Mouse (Mus musculus) forebrain, embryonic 14.5 days (tissue): Measurements from ENCODE around the gene Lamtor1. TPM values are rescaled to one million over a fixed set of nuclear protein-coding genes. Genes with fewer than 3 reads are reported as not detected.
A peak's percentile ranks its signal among the peaks of the same experiment; 100 is the strongest.
"Not testable (repeated sequence)": the region's sequence is repeated elsewhere in the genome, so short reads cannot be mapped to it uniquely, and the experiment has no call there.

Source experiments
- ATAC-seq: fragments of 200-750 bp; cut with Nextera tagmentation; 2 replicates; pipeline ENCODE4 v1.8.0; 2017; ENCODE audit warnings: mild to moderate bottlenecking, moderate library complexity
- DNase-seq: peaks from one replicate; pipeline ENCODE4 v3.0.0-alpha.2; 2015; ENCODE audit warnings: low spot score
- H3K27ac ChIP-seq: fragments of 300-500 bp; sonication (generic); 2 replicates; pipeline ENCODE4 v1.5.1; 2014; ENCODE audit warnings: low read depth, mild to moderate bottlenecking, control low read depth, low read length, moderate library complexity
- H3K27me3 ChIP-seq: fragments of 300-500 bp; sonication (generic); replicated peaks from 2 replicates; pipeline ENCODE4 v1.6.1; 2014; ENCODE audit warnings: low read length, control low read depth, mixed read lengths; ENCODE audit not compliant: control insufficient read depth, insufficient read depth
- H3K36me3 ChIP-seq: fragments of 300-500 bp; sonication (generic); 2 replicates; pipeline ENCODE4 v1.6.1; 2014; ENCODE audit warnings: low read length, control low read depth; ENCODE audit not compliant: control insufficient read depth, insufficient read depth
- H3K4me1 ChIP-seq: fragments of 300-500 bp; sonication (generic); 2 replicates; pipeline ENCODE4 v1.6.1; 2014; ENCODE audit warnings: antibody characterized with exemption, low read length, control low read depth; ENCODE audit not compliant: control insufficient read depth, insufficient read depth
- H3K4me2 ChIP-seq: fragments of 300-500 bp; sonication (generic); 2 replicates; pipeline ENCODE4 v1.6.1; 2014; ENCODE audit warnings: mild to moderate bottlenecking, control low read depth, low read length
- H3K4me3 ChIP-seq: fragments of 300-500 bp; sonication (generic); 2 replicates; pipeline ENCODE4 v1.5.1; 2014; ENCODE audit warnings: low read depth, low read length, control low read depth
- H3K9ac ChIP-seq: fragments of 300-500 bp; sonication (generic); 2 replicates; pipeline ENCODE4 v1.6.1; 2014; ENCODE audit warnings: mild to moderate bottlenecking, low read length, control low read depth, moderate library complexity
- H3K9me3 ChIP-seq: fragments of 300-500 bp; sonication (generic); replicated peaks from 2 replicates; pipeline ENCODE4 v1.6.1; 2016; ENCODE audit warnings: low read length, control low read depth, mixed read lengths; ENCODE audit not compliant: control insufficient read depth
- WGBS: fragments of 180-500 bp; shearing (Covaris S2); extraction: QIAGEN DNeasy Blood & Tissue Kit; methylation state at CpG from one replicate; pipeline ENCODE4 v1.1.7; 2014; 5-methylcytosine and 5-hydroxymethylcytosine counted together
- polyA plus RNA-seq: library from polyadenylated mRNA; unstranded; fragments of >200 nt; fragmentation: Nextera tagmentation; extraction: Ambion mirVana; gene quantifications from 2 replicates; pipeline ENCODE4 v1.2.1, GENCODE M21; 2014

Gene Lamtor1
- polyA plus RNA-seq, 1 experiment from 2014 or later, result 201 TPM

DNA sequence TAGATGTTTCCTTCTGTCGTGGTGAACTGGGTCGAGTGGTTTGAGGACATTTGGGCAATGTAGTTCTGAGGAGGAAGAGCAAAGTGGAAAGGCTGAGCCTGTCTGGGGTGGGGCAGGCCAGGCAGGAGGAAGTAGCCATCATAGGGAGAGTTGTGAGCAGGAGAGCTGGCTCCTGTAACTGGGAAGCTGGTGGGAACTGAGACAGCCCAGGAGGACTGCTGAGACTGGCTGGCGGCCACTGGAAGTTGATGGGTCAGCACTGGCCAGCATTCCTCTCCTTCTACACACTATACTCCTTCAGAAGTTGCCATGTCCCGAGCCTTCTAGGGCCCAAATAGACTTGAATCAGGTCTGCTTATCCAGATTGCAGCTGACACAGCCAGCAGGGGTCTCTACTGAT is 2.7 kb downstream of the Lamtor1 start:
- Histone ChIP-seq H3K4me1 (peaks cover 10% of the 10 kb centered on the region), H3K27ac (no peak overlapping the region), H3K27me3 (no peaks in the 10 kb centered on the region), H3K9ac (no peak overlapping the region), H3K9me3 (no peaks in the 10 kb centered on the region), H3K4me3 (no peak overlapping the region), H3K36me3 (peaks cover 38% of the 10 kb centered on the region), H3K4me2 (no peak overlapping the region)
- ATAC-seq (no peak), DNase-seq (no peak)
- WGBS, result 88% methylated on average over 4 of the region's 4 CpGs

DNA sequence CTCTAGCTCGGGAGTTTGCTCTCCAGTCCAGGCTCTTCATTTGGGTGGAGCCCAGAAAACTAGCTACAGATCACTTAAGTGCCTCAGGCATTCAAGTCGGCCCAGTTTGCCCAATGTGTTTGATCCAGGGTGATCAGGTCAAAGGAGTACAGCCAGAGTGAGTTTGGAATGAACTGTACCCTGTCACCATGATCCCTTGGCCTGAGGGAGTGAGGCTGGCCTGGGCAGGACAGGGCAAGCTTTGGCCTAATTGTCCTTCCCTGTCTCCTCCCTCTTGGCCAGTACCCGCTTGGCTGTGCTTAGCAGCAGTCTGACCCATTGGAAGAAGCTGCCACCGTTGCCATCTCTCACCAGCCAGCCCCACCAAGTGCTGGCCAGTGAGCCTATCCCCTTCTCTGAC is 4.4 kb downstream of the Lamtor1 start:
- Histone ChIP-seq H3K9me3 (no peaks in the 10 kb centered on the region), H3K27me3 (no peaks in the 10 kb centered on the region), H3K4me2 (no peak overlapping the region), H3K36me3 (peaks cover 48% of the 10 kb centered on the region), H3K27ac (no peak overlapping the region), H3K4me3 (no peak overlapping the region), H3K9ac (no peak overlapping the region), H3K4me1 (peaks cover 8% of the 10 kb centered on the region)
- DNase-seq (no peak), ATAC-seq (no peak)
- WGBS, result 89% methylated on average over 4 of the region's 4 CpGs

DNA sequence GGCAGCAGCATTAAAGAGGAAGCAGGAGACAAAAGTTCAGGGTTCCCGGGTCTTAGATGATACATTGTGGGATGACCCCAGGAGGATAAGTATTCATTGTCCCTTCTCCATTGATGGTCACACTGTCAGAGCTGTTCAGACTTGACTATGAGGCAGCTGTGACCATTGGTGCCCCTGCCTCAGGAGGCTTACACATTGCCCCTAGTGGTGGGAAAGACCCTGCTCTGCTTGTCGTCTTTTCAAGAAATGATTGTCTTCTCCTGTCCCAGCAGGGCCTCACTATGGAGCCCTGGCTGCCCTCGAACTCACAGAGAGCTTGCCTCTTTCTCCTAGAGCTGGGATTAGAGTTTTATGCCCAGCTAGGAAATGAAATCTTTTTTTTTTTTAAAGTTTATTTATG is 6.3 kb downstream of the Lamtor1 start:
- Histone ChIP-seq H3K36me3 (peaks cover 48% of the 10 kb centered on the region), H3K9me3 (no peaks in the 10 kb centered on the region), H3K4me1 (peaks cover 2% of the 10 kb centered on the region; the same call in 1 of the 2 replicates), H3K4me3 (no peak overlapping the region), H3K27ac (no peak overlapping the region), H3K9ac (no peak overlapping the region), H3K27me3 (no peaks in the 10 kb centered on the region), H3K4me2 (no peak overlapping the region)
- DNase-seq (no peak), ATAC-seq (no peak)
- WGBS, result 67% methylated on average over 3 of the region's 3 CpGs

- Histone ChIP-seq H3K36me3 (peaks cover 14% of the 10 kb centered on the region), H3K4me1 (no peaks in the 10 kb centered on the region), H3K9ac (no peak overlapping the region), H3K27ac (no peak overlapping the region), H3K4me2 (no peak overlapping the region), H3K27me3 (no peaks in the 10 kb centered on the region), H3K4me3 (no peak overlapping the region), H3K9me3 (no peaks in the 10 kb centered on the region)
- peak; percentile 80 for DNase-seq
- peak; percentile 81 for ATAC-seq
- 23% methylated on average over 1 of the region's 1 CpGs for WGBS
Observed at GRCm38 (mm10) chr7:101918071-101918470, 12.4 kb downstream of the Lamtor1 start.

DNA sequence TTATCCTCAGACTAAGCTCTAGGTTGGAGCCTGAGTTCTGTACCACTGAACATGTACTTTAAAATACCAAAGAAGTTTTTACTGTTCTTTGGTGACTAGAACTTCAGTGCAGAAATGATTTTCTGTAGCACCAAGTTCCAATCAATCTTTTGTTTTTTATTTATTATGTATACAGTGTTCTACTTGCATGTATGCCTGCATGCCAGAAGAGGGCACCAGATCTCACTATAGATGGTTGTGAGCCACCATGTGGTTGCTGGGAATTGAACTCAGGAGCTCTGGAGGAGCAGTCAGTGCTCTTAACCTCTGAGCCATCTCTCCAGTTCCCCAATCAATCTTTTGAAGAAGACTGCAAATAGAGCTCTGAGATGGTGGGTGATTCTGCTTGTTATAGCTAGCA is 20.2 kb downstream of the Lamtor1 start:
- H3K4me2 ChIP-seq, H3K27me3 ChIP-seq, DNase-seq, H3K27ac ChIP-seq, H3K9ac ChIP-seq, H3K4me3 ChIP-seq, H3K4me1 ChIP-seq, H3K36me3 ChIP-seq, ATAC-seq, H3K9me3 ChIP-seq: not testable (repeated sequence)

- Histone ChIP-seq H3K9ac (no peak overlapping the region), H3K4me2 (no peak overlapping the region), H3K27ac (no peak overlapping the region), H3K9me3 (no peaks in the 10 kb centered on the region), H3K4me1 (peaks cover 3% of the 10 kb centered on the region), H3K27me3 (no peaks in the 10 kb centered on the region), H3K4me3 (no peak overlapping the region), H3K36me3 (no peaks in the 10 kb centered on the region)
- WGBS, result 91% methylated on average over 3 of the region's 3 CpGs
- ATAC-seq (no peak), DNase-seq (no peak)
Observed at GRCm38 (mm10) chr7:101928093-101928492, 22.4 kb downstream of the Lamtor1 start.

DNA sequence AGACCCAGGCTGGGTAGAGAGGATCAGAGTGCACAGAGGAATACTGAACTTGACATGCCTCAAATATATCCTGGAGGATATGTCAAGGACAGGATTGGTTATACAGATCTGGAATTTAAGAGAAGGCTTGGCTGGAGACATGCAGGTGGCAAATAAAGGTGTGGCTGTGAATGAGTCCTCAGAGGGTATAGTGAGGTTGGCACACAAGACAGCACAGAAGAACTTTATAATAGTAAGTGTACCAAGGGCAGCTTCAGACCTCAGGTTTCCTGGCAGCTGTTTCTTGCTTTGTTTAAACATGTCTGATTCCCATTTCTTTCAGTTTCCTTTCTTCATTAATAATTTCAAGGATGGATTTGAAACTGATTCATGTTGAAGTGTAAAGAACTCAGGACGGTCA is 26.8 kb downstream of the Lamtor1 start:
- Histone ChIP-seq H3K4me2 (peak overlapping the region; percentile 80; the same call in 1 of the 2 replicates), H3K4me1 (peaks cover 17% of the 10 kb centered on the region), H3K27ac (no peak overlapping the region), H3K9me3 (no peaks in the 10 kb centered on the region), H3K9ac (no peak overlapping the region), H3K36me3 (no peaks in the 10 kb centered on the region), H3K4me3 (no peak overlapping the region), H3K27me3 (no peaks in the 10 kb centered on the region)
- ATAC-seq, result no peak
- DNase-seq, result no peak
- 95% methylated on average over 1 of the region's 1 CpGs for WGBS

GRCm38 (mm10) chr7:101933300-101933699 is 27.6 kb downstream of the Lamtor1 start:
- H3K27ac ChIP-seq, result 0 out of 2 replicates have a peak overlapping the region, but pooled peaks have one; percentile 49
- peak; percentile 31 for ATAC-seq
- peak overlapping the region; percentile 76 for H3K9ac ChIP-seq
- peak overlapping the region; percentile 80 for H3K4me2 ChIP-seq
- no peaks in the 10 kb centered on the region for H3K36me3 ChIP-seq
- H3K4me1 ChIP-seq, result peaks cover 17% of the 10 kb centered on the region
- no peak for DNase-seq
- no peaks in the 10 kb centered on the region for H3K27me3 ChIP-seq
- 9% methylated on average over 15 of the region's 15 CpGs for WGBS
- peak overlapping the region; percentile 73 for H3K4me3 ChIP-seq
- H3K9me3 ChIP-seq, result no peaks in the 10 kb centered on the region

- Histone ChIP-seq H3K4me3 (peak within 1 kb of the TSS; percentile 73), H3K36me3 (no peaks in the 10 kb centered on the region), H3K9ac (peak within 1 kb of the TSS; percentile 76), H3K4me2 (peak within 1 kb of the TSS; percentile 80), H3K4me1 (peaks cover 17% of the 10 kb centered on the region), H3K27ac (peak within 1 kb of the TSS; percentile 76), H3K27me3 (no peaks in the 10 kb centered on the region), H3K9me3 (no peaks in the 10 kb centered on the region)
- DNase-seq, result peak; percentile 98
- ATAC-seq, result peak; percentile 98
- WGBS, result under 1% methylated on average over 40 of the region's 40 CpGs
Observed at GRCm38 (mm10) chr7:101933751-101934240, 28.1 kb downstream of the Lamtor1 start, which contains the start of the genes Lrrc51 and Numa1. Gene Lrrc51, minus strand, starts transcription at chr7:101933895. Gene Numa1, plus strand, starts transcription at chr7:101934111.
